Mouse (Mus musculus) CD4-positive, CD25-positive, alpha-beta regulatory T cell, adult 2 months (primary cell): ENCODE measurements around the gene Gdi1.
"Not testable (repeated sequence)": the region's sequence is repeated elsewhere in the genome, so short reads cannot be mapped to it uniquely, and the experiment has no call there.

Experiments
- DNase-seq: peaks from one replicate; pipeline ENCODE4 v3.0.0-alpha.2; 2012; ENCODE audit warnings: low read depth, low spot score

Gene Gdi1

DNA sequence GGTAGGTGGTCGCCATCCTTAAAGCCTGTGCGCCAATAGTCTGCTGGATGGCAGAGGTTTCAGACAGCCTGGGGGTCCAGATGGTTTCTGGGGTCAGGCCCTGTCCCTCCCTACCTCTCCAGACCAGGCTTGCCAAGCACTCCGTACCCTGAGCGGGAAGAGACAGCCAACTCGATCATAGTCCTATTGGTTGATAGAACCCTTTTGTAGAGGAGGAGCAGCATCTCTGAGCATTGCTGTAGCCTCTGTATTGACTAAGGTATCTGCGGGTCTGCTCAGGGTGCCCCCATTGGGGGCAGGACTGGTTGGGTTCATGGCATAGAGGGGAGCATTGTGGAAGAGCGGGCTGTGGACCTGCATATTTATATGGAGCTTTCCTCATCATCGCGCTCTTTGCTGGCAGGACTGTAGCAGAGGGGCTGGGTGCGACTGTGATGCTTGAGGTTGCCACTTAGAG, 24.4 kb downstream of the Gdi1 start:
- DNase-seq: peak; percentile 8

DNA sequence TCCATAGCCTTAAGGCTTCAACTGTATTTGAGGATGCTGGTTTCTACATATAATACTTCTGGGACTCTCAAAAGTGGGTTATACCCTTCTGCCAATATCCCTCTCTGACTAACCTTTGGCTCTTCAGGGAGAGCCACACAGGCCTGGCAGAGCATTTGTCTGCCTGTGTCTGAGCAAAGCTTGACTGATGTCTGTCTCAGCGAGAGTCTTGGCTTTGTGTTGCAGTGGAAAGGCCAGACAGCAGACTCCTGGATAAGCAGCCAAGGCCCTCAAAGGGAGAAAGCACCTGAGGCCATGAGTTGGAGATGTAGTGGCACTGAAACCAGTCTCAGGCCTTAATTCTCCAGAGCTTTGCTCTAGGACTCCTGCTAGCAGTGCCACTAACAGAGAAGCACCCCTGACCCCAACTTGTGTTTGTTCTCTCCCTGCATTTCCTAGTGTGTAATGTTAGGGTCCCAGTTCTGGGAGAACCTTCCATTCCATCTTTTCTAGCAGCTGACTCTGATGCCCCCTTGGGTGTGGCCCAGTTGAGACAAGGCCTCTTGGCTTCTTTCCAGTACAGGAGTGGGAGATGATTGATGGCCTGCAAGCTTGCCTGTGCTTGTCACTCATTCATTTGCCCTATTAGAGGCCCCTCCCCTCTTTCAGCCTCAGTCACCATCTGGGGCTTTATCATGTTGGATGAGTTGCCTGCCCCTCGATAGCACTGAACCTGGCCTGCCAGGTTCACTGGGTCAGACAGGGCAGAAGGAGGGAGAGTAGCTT, 25.6 kb downstream of the Gdi1 start:
- DNase-seq: no peak

GRCm38 (mm10) chrX:74352645-74353466, 48.1 kb downstream of the Gdi1 start:
- no peak for DNase-seq

GRCm38 (mm10) chrX:74353467-74353770, 48.6 kb downstream of the Gdi1 start, which contains the start of gene Lage3:
Gene Lage3, minus strand, starts transcription at chrX:74353618.
- DNase-seq: peak; percentile 89

- DNase-seq: not testable (repeated sequence)
Measured at GRCm38 (mm10) chrX:74357069-74357468, 52.3 kb downstream of the Gdi1 start.

GRCm38 (mm10) chrX:74359171-74359570, 54.4 kb downstream of the Gdi1 start:
- DNase-seq: no peak
